Mouse (Mus musculus): ENCODE results near the gene Ereg. TPM values are rescaled to one million over a fixed set of nuclear protein-coding genes. Genes with fewer than 3 reads are reported as not detected.

Gene Ereg
- total and polyA plus RNA-seq, 3 experiments: 0.04 to 0.08 (median 0.07) TPM

DNA sequence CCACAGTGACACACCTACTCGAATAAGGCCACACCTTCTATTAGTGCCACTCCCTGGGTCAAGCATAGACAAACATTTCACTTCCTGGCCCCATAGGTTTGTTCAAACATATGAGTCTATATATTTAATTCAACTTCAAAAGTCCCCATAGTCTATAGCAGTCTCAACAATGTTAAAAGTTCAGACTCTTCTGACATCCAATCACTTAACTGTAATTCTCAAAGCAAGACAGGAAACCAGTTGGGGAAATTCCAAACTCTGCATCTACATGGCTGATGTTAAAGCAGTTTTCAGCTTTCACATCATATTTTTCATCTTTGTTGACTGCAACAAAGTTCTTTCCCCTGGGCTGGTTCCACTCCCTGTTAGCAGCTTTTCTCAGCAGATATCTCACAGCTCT is 52.2 kb downstream of the Ereg start:
- TF ChIP-seq CTCF (IDR thresholded peaks at IDR 0.05) (no peak), POLR2A (IDR thresholded peaks at IDR 0.05; ENCODE audit: insufficient read depth, low read depth, low read length) (no peak), EP300 (IDR thresholded peaks at IDR 0.05; ENCODE audit: insufficient read depth, low read depth, low read length) (no peak)
- Histone ChIP-seq H3K4me3 (no peak overlapping the region), H3K9ac (ENCODE audit: low read depth, low read length) (no peak overlapping the region), H3K36me3 (ENCODE audit: control insufficient read depth, insufficient read depth, low read length) (no peaks in the 10 kb centered on the region), H3K27me3 (ENCODE audit: control insufficient read depth, insufficient read depth, low read length) (no peaks in the 10 kb centered on the region), H3K4me1 (ENCODE audit: control insufficient read depth, insufficient read depth, low read length) (no peaks in the 10 kb centered on the region), H3K27ac (no peak overlapping the region), H3K79me2 (replicated peaks; ENCODE audit: control insufficient read depth, insufficient read depth, low read length) (no peaks in the 10 kb centered on the region)
- no peak for DNase-seq
- 90% methylated on average over 1 of the region's 1 CpGs for WGBS
- intact Hi-C loops (cut with DNase I): no loop called here

DNA sequence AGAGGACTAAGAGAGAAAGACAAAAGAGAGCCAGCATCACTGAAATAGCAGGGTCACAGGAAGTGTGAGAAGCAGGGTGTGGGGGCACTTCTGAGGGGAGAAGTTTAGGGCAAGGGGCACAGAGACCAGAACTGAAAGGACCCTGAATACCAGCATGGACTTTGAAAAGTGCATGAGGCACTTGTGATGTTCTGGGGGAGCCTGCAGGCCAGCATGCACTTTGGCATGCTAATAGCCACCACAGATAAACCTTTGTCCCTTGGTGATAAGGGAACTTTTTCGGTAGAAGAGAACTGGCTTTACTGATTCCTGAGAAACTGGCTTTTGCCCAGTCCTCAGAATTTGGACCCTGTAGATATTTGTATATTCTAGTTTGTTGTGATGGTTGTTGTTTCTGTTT is 60.5 kb downstream of the Ereg start:
- Histone ChIP-seq H3K4me1 (ENCODE audit: control insufficient read depth, insufficient read depth, low read length) (no peaks in the 10 kb centered on the region), H3K4me3 (no peak overlapping the region), H3K27me3 (ENCODE audit: control insufficient read depth, insufficient read depth, low read length) (peaks cover 3% of the 10 kb centered on the region; the same call in 1 of the 2 replicates), H3K79me2 (replicated peaks; ENCODE audit: control insufficient read depth, insufficient read depth, low read length) (no peaks in the 10 kb centered on the region), H3K36me3 (ENCODE audit: control insufficient read depth, insufficient read depth, low read length) (no peaks in the 10 kb centered on the region), H3K27ac (no peak overlapping the region), H3K9ac (ENCODE audit: low read depth, low read length) (no peak overlapping the region)
- intact Hi-C loops (cut with DNase I): no loop called here
- no peak for TF ChIP-seq POLR2A (IDR thresholded peaks at IDR 0.05; ENCODE audit: insufficient read depth, low read depth, low read length)
- no peak for TF ChIP-seq EP300 (IDR thresholded peaks at IDR 0.05; ENCODE audit: insufficient read depth, low read depth, low read length)
- TF ChIP-seq CTCF (IDR thresholded peaks at IDR 0.05): no peak
- WGBS: 18% methylated on average over 1 of the region's 1 CpGs
- DNase-seq: no peak

DNA sequence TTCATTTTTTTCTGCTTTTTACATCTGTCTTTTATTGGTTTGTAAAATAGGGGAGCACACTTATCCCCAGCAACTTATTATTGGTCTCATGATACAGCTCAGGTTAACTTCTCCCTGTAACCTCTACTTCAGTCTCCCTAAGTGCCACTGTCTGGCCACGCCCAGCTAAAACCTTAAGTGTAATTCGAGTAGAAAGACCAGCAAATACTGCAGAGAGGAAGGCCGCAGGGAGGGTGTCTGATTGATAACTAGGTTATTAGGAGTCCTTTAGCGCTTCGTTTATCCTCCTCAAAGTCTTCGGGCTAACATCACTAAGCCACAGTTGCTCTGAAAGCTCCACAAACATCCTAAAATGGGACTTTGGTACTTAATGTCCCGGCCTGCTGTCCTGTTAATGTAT is 64.5 kb downstream of the Ereg start:
- no peak overlapping the region for H3K4me3 ChIP-seq
- H3K36me3 ChIP-seq (ENCODE audit: control insufficient read depth, insufficient read depth, low read length): no peaks in the 10 kb centered on the region
- H3K27me3 ChIP-seq (ENCODE audit: control insufficient read depth, insufficient read depth, low read length): peaks cover 3% of the 10 kb centered on the region; the same call in 1 of the 2 replicates
- DNase-seq: no peak
- H3K4me1 ChIP-seq (ENCODE audit: control insufficient read depth, insufficient read depth, low read length): no peaks in the 10 kb centered on the region
- no peak for TF ChIP-seq EP300 (IDR thresholded peaks at IDR 0.05; ENCODE audit: insufficient read depth, low read depth, low read length)
- TF ChIP-seq CTCF (IDR thresholded peaks at IDR 0.05): no peak
- no peak for TF ChIP-seq POLR2A (IDR thresholded peaks at IDR 0.05; ENCODE audit: insufficient read depth, low read depth, low read length)
- H3K9ac ChIP-seq (ENCODE audit: low read depth, low read length): no peak overlapping the region
- 25% methylated on average over 7 of the region's 7 CpGs for WGBS
- no peaks in the 10 kb centered on the region for H3K79me2 ChIP-seq (replicated peaks; ENCODE audit: control insufficient read depth, insufficient read depth, low read length)
- intact Hi-C loops (cut with DNase I): no loop called here
- no peak overlapping the region for H3K27ac ChIP-seq

DNA sequence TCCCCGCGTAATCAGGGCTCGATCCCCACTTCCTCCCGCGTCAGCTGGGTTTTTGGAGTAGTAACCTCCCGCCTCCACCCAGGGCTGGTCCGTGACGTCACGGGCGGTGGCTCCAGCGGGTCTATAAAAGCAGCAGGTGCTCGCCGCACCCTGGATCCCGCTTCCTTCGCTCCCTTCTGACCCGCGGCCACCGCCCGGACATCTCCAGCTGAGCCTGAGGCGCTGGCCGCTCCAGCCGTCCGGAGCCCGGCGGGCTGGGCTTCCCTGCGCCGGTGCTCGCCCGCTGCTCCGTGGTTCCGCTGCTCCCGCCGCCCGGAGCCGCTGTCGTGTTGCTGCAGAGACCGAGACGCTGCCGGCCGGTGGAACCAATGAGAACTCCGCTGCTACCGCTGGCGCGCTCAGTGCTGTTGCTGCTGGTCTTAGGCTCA is 65.0 kb downstream of the Ereg start, which contains the start of gene Areg:
Gene Areg (plus strand): TSS at position 154 of the 428 bp plus-strand sequence.
- Histone ChIP-seq H3K9ac (ENCODE audit: low read depth, low read length) (peak within 1 kb of the TSS; percentile 39), H3K27me3 (ENCODE audit: control insufficient read depth, insufficient read depth, low read length) (peaks cover 3% of the 10 kb centered on the region; the same call in 1 of the 2 replicates), H3K4me3 (peak within 1 kb of the TSS; percentile 37), H3K4me1 (ENCODE audit: control insufficient read depth, insufficient read depth, low read length) (no peaks in the 10 kb centered on the region), H3K79me2 (replicated peaks; ENCODE audit: control insufficient read depth, insufficient read depth, low read length) (no peaks in the 10 kb centered on the region), H3K36me3 (ENCODE audit: control insufficient read depth, insufficient read depth, low read length) (no peaks in the 10 kb centered on the region), H3K27ac (no peak within 1 kb of the TSS)
- peak; percentile 49 to 50 for DNase-seq
- no peak for TF ChIP-seq POLR2A (IDR thresholded peaks at IDR 0.05; ENCODE audit: insufficient read depth, low read depth, low read length)
- peak; percentile 32 for TF ChIP-seq CTCF (IDR thresholded peaks at IDR 0.05)
- WGBS: under 1% methylated on average over 44 of the region's 44 CpGs
- intact Hi-C loops (cut with DNase I): no loop called here

DNA sequence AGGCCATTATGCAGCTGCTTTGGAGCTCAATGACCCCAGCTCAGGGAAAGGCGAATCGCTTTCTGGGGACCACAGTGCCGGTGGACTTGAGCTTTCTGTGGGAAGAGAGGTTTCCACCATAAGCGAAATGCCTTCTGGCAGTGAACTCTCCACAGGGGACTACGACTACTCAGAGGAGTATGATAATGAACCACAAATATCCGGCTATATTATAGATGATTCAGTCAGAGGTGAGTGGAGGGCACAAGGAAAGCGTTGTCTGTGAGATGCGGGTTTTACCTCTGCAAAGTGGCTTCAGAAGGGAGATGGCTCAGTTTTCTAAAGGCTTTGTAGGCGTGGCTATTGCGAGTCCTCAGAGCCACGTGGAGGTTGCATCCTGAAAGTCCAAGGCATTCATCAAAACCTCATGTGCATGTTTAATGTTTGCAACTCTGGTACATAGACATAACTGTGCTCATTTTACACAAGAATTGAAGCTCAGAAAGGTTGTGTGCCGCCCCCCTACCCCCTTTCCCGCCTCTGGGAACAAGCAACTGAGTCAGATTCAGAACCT is 66.5 kb downstream of the Ereg start:
- H3K27me3 ChIP-seq (ENCODE audit: control insufficient read depth, insufficient read depth, low read length): peaks cover 3% of the 10 kb centered on the region; the same call in 1 of the 2 replicates
- whole genome bisulfite sequencing: 67% methylated on average over 13 of the region's 13 CpGs
- no peak overlapping the region for H3K9ac ChIP-seq (ENCODE audit: low read depth, low read length)
- no peak overlapping the region for H3K27ac ChIP-seq
- no peak overlapping the region for H3K4me3 ChIP-seq
- H3K79me2 ChIP-seq (replicated peaks; ENCODE audit: control insufficient read depth, insufficient read depth, low read length): no peaks in the 10 kb centered on the region
- TF ChIP-seq POLR2A (IDR thresholded peaks at IDR 0.05; ENCODE audit: insufficient read depth, low read depth, low read length): no peak
- TF ChIP-seq CTCF (IDR thresholded peaks at IDR 0.05): no peak
- no peak for TF ChIP-seq EP300 (IDR thresholded peaks at IDR 0.05; ENCODE audit: insufficient read depth, low read depth, low read length)
- no peaks in the 10 kb centered on the region for H3K36me3 ChIP-seq (ENCODE audit: control insufficient read depth, insufficient read depth, low read length)
- intact Hi-C loops (cut with DNase I): no loop called here
- DNase-seq: no peak
- H3K4me1 ChIP-seq (ENCODE audit: control insufficient read depth, insufficient read depth, low read length): no peaks in the 10 kb centered on the region

Other genes with a start within 250 kb of the Ereg start
- 1 to 10 TPM in 1 of 2 experiments, under 1 TPM in 1; 0.48 to 1.0 TPM for gene Cxcl1, start 183.4 kb upstream of the Ereg start, total RNA-seq (2021)
- 2.0 and 2.8 TPM in 2 replicates for gene Cxcl1, start 183.4 kb upstream of the Ereg start, polyA plus RNA-seq (2012; rRNA removed)
- not detected for gene Cxcl2, start 170.8 kb upstream of the Ereg start, total RNA-seq (2021)
- gene Cxcl2, start 170.8 kb upstream of the Ereg start, polyA plus RNA-seq (2012; rRNA removed): 0.35 and 0.84 TPM in 2 replicates
- 1 to 10 TPM; 9.1 to 9.8 TPM for gene Mthfd2l, start 143.5 kb upstream of the Ereg start, total RNA-seq (2021)
- 8.4 and 8.7 TPM in 2 replicates for gene Mthfd2l, start 143.5 kb upstream of the Ereg start, polyA plus RNA-seq (2012; rRNA removed)
- gene Epgn, start 47.2 kb upstream of the Ereg start, total RNA-seq (2021): under 1 TPM; 0.30 to 0.50 TPM
- 0.06 TPM in 1 of 2 replicates, not detected in the other for gene Epgn, start 47.2 kb upstream of the Ereg start, polyA plus RNA-seq (2012; rRNA removed)
- gene Areg, start 65.0 kb downstream of the Ereg start, total RNA-seq (2021): not detected
- gene Areg, start 65.0 kb downstream of the Ereg start, polyA plus RNA-seq (2012; rRNA removed): not detected in 2 replicates

Measured in heart, adult 2 months (tissue).